Mouse (Mus musculus) cerebellum, adult 2 months (tissue): ENCODE measurements at regions not wholly inside any gene's neighbourhood (a gene's known extent, or its start where the extent isn't known, plus 50 kb on each side); places are given as distances from the start of the nearest gene placed in this dataset.

Experiments used
- DNase-seq, 2 experiments: peaks; one replicate each; pipeline ENCODE4 v3.0.0; 2021
- H3K27ac ChIP-seq: fragments of 200-500 bp; 2 replicates; pipeline ENCODE4 v1.5.1; 2012; ENCODE audit warnings: low read length, control low read depth, inconsistent platforms; ENCODE audit not compliant: insufficient read depth
- H3K27me3 ChIP-seq: fragments of 200-500 bp; 2 replicates; pipeline ENCODE4 v1.6.1; 2012; ENCODE audit warnings: inconsistent platforms, mild to moderate bottlenecking, low read length, moderate library complexity; ENCODE audit not compliant: control insufficient read depth, insufficient read depth
- H3K4me1 ChIP-seq: fragments of 200-500 bp; 2 replicates; pipeline ENCODE4 v1.6.1; 2011; ENCODE audit warnings: low read length; ENCODE audit not compliant: control insufficient read depth, insufficient read depth
- H3K4me3 ChIP-seq: fragments of 200-500 bp; replicated peaks from 2 replicates; pipeline ENCODE3; 2011; ENCODE audit warnings: mild to moderate bottlenecking, low read depth, low read length, control low read depth; ENCODE audit not compliant: insufficient read depth
- CTCF ChIP-seq: fragments of 200-500 bp; IDR thresholded peaks from 2 replicates; pipeline ENCODE4 v1.5.1; 2011; ENCODE audit warnings: low read depth, mild to moderate bottlenecking, control low read depth, low read length, moderate library complexity, borderline replicate concordance; ENCODE audit not compliant: insufficient read depth
- POLR2A ChIP-seq: fragments of 200-500 bp; IDR thresholded peaks from 2 replicates; pipeline ENCODE4 v1.6.1; 2011; ENCODE audit warnings: low read length, control low read depth, borderline replicate concordance; ENCODE audit not compliant: insufficient read depth
- WGBS: fragments of 180-500 bp; shearing (Covaris S2); methylation state at CpG from one replicate; pipeline ENCODE4 v1.1.7; 2018; 5-methylcytosine and 5-hydroxymethylcytosine counted together

- Histone ChIP-seq H3K4me1 (no peaks in the 10 kb centered on the region; the same call in 1 of the 2 replicates), H3K27me3 (no peaks in the 10 kb centered on the region), H3K4me3 (no peak overlapping the region), H3K27ac (no peak overlapping the region)
- 14% methylated on average over 5 of the region's 5 CpGs for WGBS
- TF ChIP-seq POLR2A (no peak), CTCF (no peak)
- peak; percentile 25 to 48 for DNase-seq
Observed at GRCm38 (mm10) chr8:79505381-79505780, 106.1 kb upstream of the Smad1 start.

DNA sequence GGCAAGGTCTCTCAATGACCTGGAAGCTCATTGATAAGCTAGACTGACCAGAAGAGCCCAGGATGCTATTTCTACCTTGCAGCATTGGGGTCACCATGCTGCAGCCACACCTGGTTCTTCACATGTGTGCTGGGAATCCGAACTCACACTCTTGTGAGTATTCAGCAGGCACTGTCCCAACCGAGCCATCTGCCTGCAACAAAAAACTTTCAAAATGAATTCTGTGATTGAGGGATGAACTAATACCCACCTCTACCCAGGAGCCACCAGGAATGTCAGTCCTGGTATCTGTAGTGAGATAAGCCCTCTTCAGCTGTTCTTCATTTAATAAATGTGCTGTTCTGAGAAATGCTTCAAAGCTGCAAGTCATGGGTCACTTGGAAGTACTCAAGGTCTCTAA, 104.6 kb upstream of the Smad1 start:
- no peak for DNase-seq
- Histone ChIP-seq H3K4me3 (no peak overlapping the region), H3K27me3 (no peaks in the 10 kb centered on the region), H3K4me1 (no peaks in the 10 kb centered on the region; the same call in none of the 2 replicates), H3K27ac (no peak overlapping the region)
- WGBS, result 87% methylated on average over 2 of the region's 2 CpGs
- TF ChIP-seq POLR2A (no peak), CTCF (no peak)

GRCm38 (mm10) chr8:79502062-79502461, 102.7 kb upstream of the Smad1 start:
- Histone ChIP-seq H3K4me1 (no peaks in the 10 kb centered on the region; the same call in none of the 2 replicates), H3K4me3 (no peak overlapping the region), H3K27me3 (no peaks in the 10 kb centered on the region), H3K27ac (no peak overlapping the region)
- 80% methylated on average over 4 of the region's 4 CpGs for WGBS
- no peak for DNase-seq
- no peak for TF ChIP-seq CTCF
- no peak for TF ChIP-seq POLR2A

GRCm38 (mm10) chr8:79501238-79501637, 101.9 kb upstream of the Smad1 start:
- DNase-seq, result no peak
- Histone ChIP-seq H3K4me1 (no peaks in the 10 kb centered on the region; the same call in none of the 2 replicates), H3K27ac (no peak overlapping the region), H3K4me3 (no peak overlapping the region), H3K27me3 (no peaks in the 10 kb centered on the region)
- TF ChIP-seq POLR2A (no peak), CTCF (no peak)
- WGBS, result 89% methylated on average over 11 of the region's 11 CpGs

- Histone ChIP-seq H3K27me3 (no peaks in the 10 kb centered on the region), H3K4me1 (no peaks in the 10 kb centered on the region; the same call in 1 of the 2 replicates), H3K27ac (no peak overlapping the region), H3K4me3 (no peak overlapping the region)
- 84% methylated on average over 2 of the region's 2 CpGs for WGBS
- no peak for DNase-seq
- TF ChIP-seq POLR2A (no peak), CTCF (no peak)
Observed at GRCm38 (mm10) chr8:79499258-79499657, 99.9 kb upstream of the Smad1 start.

DNA sequence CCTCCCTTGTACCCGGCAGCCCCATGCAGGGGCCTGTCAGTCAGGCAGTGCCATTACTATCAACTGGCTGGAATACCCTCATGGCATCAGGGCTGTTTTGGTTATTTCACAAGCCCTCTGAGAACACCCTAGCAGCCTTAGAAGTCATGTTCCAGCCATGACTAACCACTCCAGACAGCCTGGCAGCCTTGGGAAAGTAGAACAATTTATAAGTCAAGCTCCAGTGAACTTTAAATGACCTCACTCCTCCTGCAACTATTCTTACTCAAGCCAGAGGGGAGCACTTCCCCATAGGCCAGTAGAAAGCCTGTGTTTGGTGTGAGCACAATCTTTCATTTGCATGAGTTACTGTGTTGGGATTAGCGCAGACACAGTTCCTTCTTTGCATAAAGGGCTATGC, 99.3 kb upstream of the Smad1 start:
- Histone ChIP-seq H3K4me3 (no peak overlapping the region), H3K4me1 (no peaks in the 10 kb centered on the region; the same call in 1 of the 2 replicates), H3K27ac (no peak overlapping the region), H3K27me3 (no peaks in the 10 kb centered on the region)
- WGBS, result 73% methylated on average over 2 of the region's 2 CpGs
- DNase-seq, result no peak
- TF ChIP-seq CTCF (no peak), POLR2A (no peak)

DNA sequence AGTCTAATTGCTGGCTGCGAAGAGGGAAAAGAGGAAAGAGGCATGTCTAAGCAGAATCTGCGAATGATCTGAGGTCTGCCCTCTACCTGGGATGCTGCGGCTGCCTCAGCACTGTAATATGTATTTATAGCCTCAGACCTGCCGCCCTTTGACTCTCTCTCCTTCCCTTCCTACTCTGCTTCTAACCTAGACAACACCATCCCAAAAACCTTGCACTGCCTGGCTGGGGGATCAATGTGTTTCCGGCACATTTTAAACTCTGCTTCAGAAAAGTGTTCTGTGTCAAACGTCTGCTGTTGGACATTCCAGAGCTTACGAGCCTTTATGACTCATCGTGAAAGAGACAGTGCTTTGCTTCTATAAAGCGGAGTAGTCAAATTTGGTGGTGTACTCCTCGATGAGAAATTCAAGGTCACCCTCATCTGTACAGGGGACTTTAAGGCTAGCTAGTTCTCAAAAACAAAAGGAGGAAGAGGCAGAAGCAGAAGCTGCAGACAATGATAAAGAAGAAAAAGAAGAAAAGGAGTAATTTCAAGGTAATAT, 91.9 kb upstream of the Smad1 start:
- no peak overlapping the region for H3K27ac ChIP-seq
- DNase-seq, result no peak
- H3K4me1 ChIP-seq, result no peaks in the 10 kb centered on the region; the same call in 1 of the 2 replicates
- TF ChIP-seq POLR2A (no peak), CTCF (no peak)
- H3K27me3 ChIP-seq, result no peaks in the 10 kb centered on the region
- WGBS, result 56% methylated on average over 10 of the region's 10 CpGs
- no peak overlapping the region for H3K4me3 ChIP-seq

GRCm38 (mm10) chr8:79490739-79491138, 91.4 kb upstream of the Smad1 start:
- 32% methylated on average over 4 of the region's 4 CpGs for WGBS
- no peak for DNase-seq
- Histone ChIP-seq H3K4me3 (no peak overlapping the region), H3K27me3 (no peaks in the 10 kb centered on the region), H3K27ac (no peak overlapping the region), H3K4me1 (no peaks in the 10 kb centered on the region; the same call in 1 of the 2 replicates)
- TF ChIP-seq CTCF (no peak), POLR2A (no peak)
